ENCODE assay signal across 7 mouse cellular contexts in the genomic region with DNA sequence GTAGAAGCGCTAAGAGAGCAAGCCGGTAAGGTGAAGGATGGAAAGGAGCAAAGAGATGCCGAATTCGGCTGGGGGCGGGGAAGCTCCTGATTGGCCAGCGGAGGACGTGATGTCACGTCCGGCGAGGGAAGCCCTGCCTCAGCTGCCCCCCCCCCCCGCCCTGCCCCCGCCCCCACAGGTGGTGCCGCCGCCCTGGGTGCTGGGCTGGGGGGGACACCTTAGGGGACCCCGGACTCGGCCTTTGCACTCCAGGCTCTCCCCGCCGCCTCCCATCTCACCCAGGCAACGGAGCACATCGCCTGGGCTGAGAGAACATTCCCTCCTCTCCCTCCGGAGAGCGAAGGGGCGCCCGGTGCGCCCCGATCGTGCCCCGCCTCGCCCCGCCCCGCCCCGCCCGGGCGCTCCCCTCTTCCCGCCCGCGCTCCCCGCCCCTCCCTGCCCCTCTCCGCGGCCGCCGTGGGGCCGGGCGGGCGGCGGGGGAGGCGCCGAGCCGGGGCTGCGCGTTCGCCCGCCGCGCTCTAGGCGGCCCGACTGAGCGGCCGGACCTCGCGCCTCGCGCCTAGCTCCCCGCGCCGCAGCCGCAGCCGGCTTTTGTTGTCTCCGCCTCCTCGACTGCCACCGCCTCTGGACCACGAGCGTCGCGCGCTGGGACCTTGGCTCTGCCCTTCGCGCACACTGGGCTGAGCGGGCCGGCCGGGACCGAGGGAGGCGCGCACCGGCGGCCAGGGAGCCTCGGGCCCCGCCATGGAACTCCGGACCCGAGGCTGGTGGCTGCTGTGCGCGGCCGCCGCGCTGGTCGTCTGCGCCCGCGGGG. TPM values are rescaled to one million over a fixed set of nuclear protein-coding genes. Genes with fewer than 3 reads are reported as not detected.
DNase-seq lines count a peak whose midpoint lies in the region; ATAC-seq and TF ChIP-seq lines count a peak whose summit lies in the region.

A gene (plus strand): TSS at position 458 of the 814 bp plus-strand sequence.

- H3K4me1 ChIP-seq in embryonic facial prominence, embryonic 12.5 days: peaks cover 21% of the 10 kb centered on the region
- peaks cover 22% of the 10 kb centered on the region for H3K4me1 ChIP-seq in limb, embryonic 13.5 days
- peaks cover 30% of the 10 kb centered on the region for H3K4me1 ChIP-seq in midbrain, embryonic 16.5 days (ENCODE audit: control insufficient read depth, insufficient read depth, low read length)
- peaks cover 7% of the 10 kb centered on the region; the same call in 1 of the 2 replicates for H3K4me1 ChIP-seq in spleen, adult 2 months (ENCODE audit: control insufficient read depth, insufficient read depth, insufficient read length)

- under 1% methylated on average over 65 of the region's 99 CpGs for WGBS in embryonic facial prominence, embryonic 12.5 days
- under 1% methylated on average over 51 of the region's 99 CpGs for WGBS in limb, embryonic 13.5 days
- 0% methylated on average over 59 of the region's 99 CpGs for WGBS in midbrain, embryonic 16.5 days
- 2% methylated on average over 69 of the region's 99 CpGs for WGBS in spleen, adult 2 months

- peak within 1 kb of the TSS; percentile 94 for H3K27ac ChIP-seq in embryonic facial prominence, embryonic 12.5 days
- H3K27ac ChIP-seq in limb, embryonic 13.5 days: peak within 1 kb of the TSS; percentile 94
- H3K27ac ChIP-seq in midbrain, embryonic 16.5 days (ENCODE audit: low read length): peak within 1 kb of the TSS; percentile 93
- no peak within 1 kb of the TSS; the same call in 1 of the 2 replicates for H3K27ac ChIP-seq in spleen, adult 2 months (ENCODE audit: insufficient read depth, low read length)

- H3K9me3 ChIP-seq in embryonic facial prominence, embryonic 12.5 days: no peaks in the 10 kb centered on the region
- no peaks in the 10 kb centered on the region for H3K9me3 ChIP-seq in limb, embryonic 13.5 days
- H3K9me3 ChIP-seq in midbrain, embryonic 16.5 days (replicated peaks; ENCODE audit: control insufficient read depth, low read length, poor library complexity, severe bottlenecking): no peaks in the 10 kb centered on the region

- H3K4me2 ChIP-seq in embryonic facial prominence, embryonic 12.5 days (replicated peaks): peak within 1 kb of the TSS; percentile 64
- H3K4me2 ChIP-seq in limb, embryonic 13.5 days (replicated peaks): peak within 1 kb of the TSS; percentile 86
- peak within 1 kb of the TSS; percentile 87 for H3K4me2 ChIP-seq in midbrain, embryonic 16.5 days (ENCODE audit: low read length)

- H3K4me3 ChIP-seq in embryonic facial prominence, embryonic 12.5 days: peak within 1 kb of the TSS; percentile 95
- H3K4me3 ChIP-seq in limb, embryonic 13.5 days: peak within 1 kb of the TSS; percentile 91
- H3K4me3 ChIP-seq in midbrain, embryonic 16.5 days (ENCODE audit: low read depth, low read length): peak within 1 kb of the TSS; percentile 92
- H3K4me3 ChIP-seq in spleen, adult 2 months (ENCODE audit: extremely low read depth, insufficient read depth, insufficient read length): peak within 1 kb of the TSS; percentile 66; the same call in 1 of the 2 replicates

- peak; percentile 64 for ATAC-seq in embryonic facial prominence, embryonic 12.5 days (ENCODE audit: insufficient number of reproducible peaks, insufficient read depth, low FRiP score, low TSS enrichment)
- ATAC-seq in limb, embryonic 13.5 days (ENCODE audit: low FRiP score, low read depth): peak; percentile 86
- ATAC-seq in midbrain, embryonic 16.5 days: peak; percentile 81

- H3K9ac ChIP-seq in embryonic facial prominence, embryonic 12.5 days: peak within 1 kb of the TSS; percentile 91
- peak within 1 kb of the TSS; percentile 96 for H3K9ac ChIP-seq in limb, embryonic 13.5 days
- H3K9ac ChIP-seq in midbrain, embryonic 16.5 days (ENCODE audit: low read depth, low read length): peak within 1 kb of the TSS; percentile 96

- no peak for TF ChIP-seq CTCF in spleen, adult 2 months (IDR thresholded peaks at IDR 0.05; ENCODE audit: extremely low read depth, insufficient read depth, insufficient read length, insufficient replicate concordance)

- DNase-seq in adrenal gland, postnatal 25 days: peak; percentile 81
- DNase-seq in heart, adult 8-10 months (ENCODE audit: low spot score): peak; percentile 57
- peak; percentile 65 for DNase-seq in kidney, adult 9 months
- peak; percentile 11 to 30 for DNase-seq in spleen, adult 2 months (ENCODE audit: low read depth in 1 of 2, low spot score in 2 of 2)

- H3K36me3 ChIP-seq in embryonic facial prominence, embryonic 12.5 days: peaks cover 15% of the 10 kb centered on the region; the same call in 1 of the 2 replicates
- peaks cover 19% of the 10 kb centered on the region for H3K36me3 ChIP-seq in limb, embryonic 13.5 days
- H3K36me3 ChIP-seq in midbrain, embryonic 16.5 days (ENCODE audit: control insufficient read depth, insufficient read depth, low read length): peaks cover under 1% of the 10 kb centered on the region; the same call in 1 of the 2 replicates
- H3K36me3 ChIP-seq in spleen, adult 2 months (ENCODE audit: control insufficient read depth, insufficient read depth, low read length): no peaks in the 10 kb centered on the region

- H3K27me3 ChIP-seq in embryonic facial prominence, embryonic 12.5 days: no peaks in the 10 kb centered on the region
- no peaks in the 10 kb centered on the region for H3K27me3 ChIP-seq in limb, embryonic 13.5 days
- H3K27me3 ChIP-seq in midbrain, embryonic 16.5 days (ENCODE audit: control insufficient read depth, insufficient read depth, low read depth, low read length): peaks cover 2% of the 10 kb centered on the region; the same call in 1 of the 2 replicates
- H3K27me3 ChIP-seq in spleen, adult 2 months (ENCODE audit: control insufficient read depth, insufficient read depth, low read length): peaks cover 10% of the 10 kb centered on the region

- no peak for TF ChIP-seq POLR2A in spleen, adult 2 months (IDR thresholded peaks at IDR 0.05; ENCODE audit: low read depth, low read length)

RNA-seq across cellular contexts. Expression of the gene that starts here (rescaled TPM):
- 66.0 and 69.4 TPM in 2 replicates for total RNA-seq in adrenal gland, postnatal 25 days (2021)
- polyA plus RNA-seq in embryonic facial prominence, embryonic 12.5 days (2016; fragmentation: Nextera tagmentation; extraction: Ambion mirVana): 79.8 and 81.4 TPM in 2 replicates
- 100 to 1,000 TPM; 481 to 555 (median 528) TPM for total RNA-seq in heart, adult 8-10 months (2022)
- 67.7 and 71.4 TPM in 2 replicates for polyA plus RNA-seq in limb, embryonic 13.5 days (2015; fragmentation: Nextera tagmentation; extraction: Ambion mirVana)
- 49.3 and 54.6 TPM in 2 replicates for polyA plus RNA-seq in midbrain, embryonic 16.5 days (2015; fragmentation: Nextera tagmentation; extraction: Ambion mirVana)
- 11.1 and 11.2 TPM in 2 replicates for polyA plus RNA-seq in spleen, adult 2 months (2012; rRNA removed)

Comparison
In these comparisons a context has a peak if more than half of its experiments do, and no peak if none do; other contexts are left out.
1. DNase-seq: peak in every context shown above with its lines; median percentile 81 in adrenal gland, postnatal 25 days; 65 in kidney, adult 9 months; 57 in heart, adult 8-10 months; 20 in spleen, adult 2 months.